Mouse (Mus musculus): ENCODE data around the gene Olfr1115.
"Not testable (repeated sequence)": the region's sequence is repeated elsewhere in the genome, so short reads cannot be mapped to it uniquely, and the experiment has no call there.

The Olfr1115 gene

DNA sequence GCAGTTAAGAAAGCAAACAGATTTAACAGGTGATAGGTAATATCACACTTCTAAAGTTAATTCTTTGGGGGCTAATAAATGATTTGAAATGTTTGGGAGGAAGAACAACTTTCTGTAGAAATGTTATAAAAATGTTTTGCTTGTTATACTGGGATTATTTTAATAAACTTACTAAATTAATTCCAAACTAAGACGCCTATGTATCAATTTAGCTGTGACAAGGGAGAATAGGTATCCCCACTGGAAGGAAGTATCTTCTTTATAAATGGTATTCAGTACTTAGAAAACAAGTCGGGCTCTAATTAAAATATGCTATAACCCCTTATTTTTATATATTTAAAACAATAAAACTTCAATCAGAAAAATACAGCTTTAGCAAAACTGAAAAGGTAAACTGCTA lies at the start of gene Olfr1115:
Gene Olfr1115 (plus strand): TSS at position 301 of the 400 bp plus-strand sequence.
- DNase-seq (ENCODE audit: low read depth, low spot score): no peak

DNA sequence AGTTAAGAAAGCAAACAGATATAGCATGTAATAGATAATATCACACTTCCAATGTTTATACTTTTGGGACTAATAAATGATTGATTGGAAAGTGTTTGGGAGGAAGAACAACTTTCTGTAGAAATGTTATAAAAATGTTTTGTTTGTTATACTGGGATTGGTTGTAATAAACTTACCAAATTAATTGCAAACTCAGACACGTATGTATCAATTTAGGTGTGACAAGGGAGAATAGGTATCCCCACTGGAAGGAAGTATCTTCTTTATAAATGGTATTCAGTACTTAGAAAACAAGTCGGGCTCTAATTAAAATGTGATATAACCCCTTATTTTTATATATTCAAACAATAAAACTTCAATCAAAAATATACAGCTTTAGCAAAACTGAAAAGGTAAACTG lies 39.1 kb upstream of the Olfr1115 start, which contains the start of gene Olfr1113:
Gene Olfr1113 (plus strand): TSS at position 301 of the 400 bp plus-strand sequence.
- DNase-seq (ENCODE audit: low read depth, low spot score): no peak

DNA sequence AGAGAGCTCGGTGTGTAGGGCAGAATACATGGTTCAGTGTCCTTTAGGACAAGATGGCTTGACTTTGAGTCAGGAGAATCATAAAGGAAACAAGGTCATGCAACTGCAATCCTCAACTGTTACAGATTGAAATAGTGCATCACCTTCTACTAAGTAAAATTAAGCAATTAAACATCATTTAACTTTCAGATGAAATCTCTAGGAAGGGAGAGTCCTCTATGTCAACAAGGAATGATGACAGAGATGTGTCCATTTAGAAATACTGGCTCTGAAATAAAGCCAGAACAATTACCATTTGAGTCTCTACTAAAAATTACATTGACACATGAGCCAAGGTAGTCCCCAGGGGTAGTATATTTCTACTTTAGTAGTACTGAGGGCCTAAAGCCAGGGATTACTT lies 19.4 kb downstream of the Olfr1115 start, which contains the start of gene Olfr1116:
Gene Olfr1116 (plus strand): TSS at position 301 of the 400 bp plus-strand sequence.
- DNase-seq (ENCODE audit: low read depth, low spot score): no peak

DNA sequence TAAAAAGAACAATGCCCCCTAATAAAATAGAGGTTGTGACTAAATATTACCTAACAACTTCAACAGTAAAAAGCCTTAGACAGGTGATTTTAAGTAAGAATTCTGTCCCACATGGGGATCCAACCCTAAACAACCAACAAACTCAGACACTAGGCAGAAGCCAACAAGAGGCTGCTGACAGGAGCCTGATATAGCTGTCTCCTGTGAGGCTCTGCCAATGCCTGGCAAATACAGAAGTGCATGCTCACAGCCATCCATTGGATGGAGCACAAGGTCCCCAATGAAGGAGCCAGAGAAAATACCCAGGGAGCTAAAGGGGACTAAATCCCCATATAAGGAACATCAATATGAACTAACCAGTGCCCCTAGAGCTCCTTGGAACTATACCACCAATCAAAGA lies 46.2 kb downstream of the Olfr1115 start:
- DNase-seq (ENCODE audit: low read depth, low spot score): not testable (repeated sequence)

All from CD4-positive, CD25-positive, alpha-beta regulatory T cell, adult 2 months (primary cell).